Mouse (Mus musculus): Measurements from ENCODE around the gene Odc1.

GRCm38 (mm10) chr12:17530825-17531224 lies 13.8 kb upstream of the Odc1 start:
- TF ChIP-seq CTCF (IDR thresholded peaks at IDR 0.05; ENCODE audit: control insufficient read depth, insufficient read depth, low read length) (no peak), POLR2A (IDR thresholded peaks at IDR 0.05; ENCODE audit: borderline replicate concordance, control insufficient read depth, low read depth, low read length) (no peak)
